Mouse (Mus musculus): ENCODE data around the gene Ap4m1. TPM values are rescaled to one million over a fixed set of nuclear protein-coding genes. Genes with fewer than 3 reads are reported as not detected.

Gene Ap4m1
- 29.7 and 34.6 TPM in 2 replicates for polyA plus RNA-seq (2012)

GRCm38 (mm10) chr5:138171695-138172491 lies at the start of gene Ap4m1, which contains the start of gene Mcm7:
Gene Ap4m1 (plus strand): TSS chr5:138172002.
Gene Mcm7 (minus strand): TSS chr5:138172422.

DNA sequence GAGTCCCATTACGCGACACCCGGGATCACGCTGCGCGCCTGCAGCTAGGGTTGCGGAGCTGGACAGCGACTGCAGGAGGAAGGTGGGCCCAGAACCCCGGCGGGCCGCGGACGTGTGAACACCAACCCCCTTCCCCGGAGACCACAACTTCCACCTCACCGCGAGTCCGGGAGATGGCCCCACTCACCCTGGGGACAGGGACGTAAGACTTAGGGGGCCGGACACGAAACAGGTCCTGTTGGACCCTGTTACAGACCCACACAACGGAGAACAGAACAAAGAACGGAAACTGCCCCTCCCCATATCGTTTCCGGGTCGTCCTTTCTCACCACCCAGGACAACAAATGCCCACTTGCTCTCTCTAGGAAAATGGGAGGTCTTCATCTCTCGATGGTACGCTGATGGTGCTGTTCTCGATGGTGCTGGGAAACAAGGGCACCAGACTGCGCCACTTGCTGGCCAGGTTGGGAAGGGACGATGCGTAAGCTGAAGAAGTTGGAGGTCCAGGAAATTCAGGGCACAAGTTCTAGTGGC lies 16.3 kb upstream of the Ap4m1 start, which contains the start of gene Zfp113:
Gene Zfp113, minus strand, starts transcription at position 302 of the 534 bp plus-strand sequence.

GRCm38 (mm10) chr5:138160842-138161665 lies 10.7 kb upstream of the Ap4m1 start, which contains the start of gene Cops6:
Gene Cops6 (plus strand): TSS chr5:138161071.

DNA sequence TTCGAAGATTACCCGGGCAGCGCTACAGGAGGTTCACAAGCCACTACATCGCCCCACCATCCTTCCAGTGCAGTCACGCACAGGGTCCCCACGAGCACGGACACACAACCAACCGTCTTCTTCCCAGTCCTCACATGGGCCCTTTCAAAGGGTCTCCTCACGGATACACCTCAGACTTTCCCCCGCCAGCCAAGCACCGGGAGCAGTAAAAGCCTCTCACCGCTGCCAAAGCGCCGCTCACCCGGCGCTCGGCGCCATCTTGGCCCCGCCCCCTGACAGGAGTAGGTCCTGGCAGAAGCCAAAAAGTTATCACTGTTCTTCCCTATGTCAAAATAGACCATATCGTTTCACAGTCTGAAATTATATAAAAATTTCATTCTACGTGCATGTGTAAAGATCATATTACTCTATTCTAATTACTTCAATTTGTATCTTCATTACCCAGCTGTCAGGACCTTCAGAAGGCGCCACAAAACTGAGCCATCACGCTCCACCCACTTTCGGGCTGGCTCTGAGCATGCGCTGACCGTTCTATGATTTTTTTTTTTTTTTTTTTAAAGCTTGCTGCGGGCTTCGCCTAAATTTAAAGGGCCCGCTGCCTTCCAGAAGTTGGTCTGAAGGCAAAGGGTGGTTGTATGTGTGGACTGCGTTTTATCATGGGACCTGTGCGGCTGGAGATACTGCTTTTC lies 15.3 kb downstream of the Ap4m1 start, which contains the start of the genes Taf6 and Cnpy4:
Gene Taf6, minus strand, starts transcription at position 502 of the 689 bp plus-strand sequence.
Gene Cnpy4, plus strand, starts transcription at position 536 of the 689 bp plus-strand sequence.

DNA sequence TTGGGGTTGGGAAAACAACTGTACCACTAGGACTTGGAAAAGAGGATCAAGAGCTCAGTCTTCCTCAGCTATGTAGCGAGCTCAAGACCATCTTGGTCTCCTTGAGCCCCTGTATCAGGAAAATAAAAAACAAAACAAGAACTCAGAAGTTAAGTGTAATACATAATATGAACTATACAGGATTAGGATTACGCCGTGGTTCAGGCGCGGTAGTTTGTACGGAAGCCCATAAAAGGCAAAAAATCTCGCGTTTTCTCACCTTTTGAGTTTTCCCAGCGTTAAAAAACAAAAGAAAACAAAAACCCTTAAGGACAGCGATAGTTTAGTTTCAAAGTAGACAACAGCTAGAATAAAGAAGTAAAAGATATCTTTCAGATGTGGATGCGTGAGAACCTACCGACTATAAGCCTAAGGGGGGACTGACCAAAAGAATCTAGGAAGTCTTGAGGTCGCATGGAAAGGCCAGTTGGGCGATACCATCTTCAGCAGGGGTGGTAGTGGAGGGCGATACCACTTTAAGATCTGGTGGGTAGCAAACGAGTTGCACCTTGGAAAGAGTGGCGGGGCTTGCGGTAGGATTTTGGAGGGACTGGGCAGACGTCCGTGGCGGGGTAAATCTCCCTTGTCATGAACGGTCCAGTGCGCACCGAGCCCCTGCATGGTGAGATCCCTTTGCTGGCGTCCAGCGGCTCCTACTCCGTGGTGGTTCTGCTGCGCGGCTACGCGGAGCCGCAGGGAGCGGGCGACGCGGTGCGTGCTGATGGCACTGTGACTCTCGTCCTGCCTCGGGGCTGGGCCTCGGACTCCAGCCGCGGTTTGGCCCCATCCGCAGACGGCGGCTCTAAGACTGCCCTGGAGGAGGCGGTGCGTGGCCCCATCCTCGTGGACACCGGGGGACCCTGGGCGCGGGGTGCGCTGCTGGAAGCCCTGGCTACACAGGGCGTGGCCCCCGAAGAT lies 22.2 kb downstream of the Ap4m1 start, which contains the start of gene Mblac1:
Gene Mblac1, plus strand, starts transcription at position 544 of the 957 bp plus-strand sequence.

GRCm38 (mm10) chr5:138225700-138226099 lies 53.9 kb downstream of the Ap4m1 start, which contains the start of gene Nxpe5:
Gene Nxpe5 (plus strand): TSS chr5:138225898.

Other genes starting within 250 kb of the Ap4m1 start
- gene Gjc3, start 208.9 kb upstream of the Ap4m1 start, polyA plus RNA-seq (2012) = not detected in 2 replicates
- not detected in 2 replicates for gene Azgp1, start 190.5 kb upstream of the Ap4m1 start, polyA plus RNA-seq (2012)
- gene Smok3a, start 150.7 kb upstream of the Ap4m1 start, polyA plus RNA-seq (2012) = 0.03 and 0.05 TPM in 2 replicates
- not detected in 2 replicates for gene Smok3b, start 150.6 kb upstream of the Ap4m1 start, polyA plus RNA-seq (2012)
- gene Smok3c, start 118.8 kb upstream of the Ap4m1 start, polyA plus RNA-seq (2012) = 0.13 TPM in 1 of 2 replicates, not detected in the other
- 1.0 and 1.1 TPM in 2 replicates for gene Zkscan1, start 86.9 kb upstream of the Ap4m1 start, polyA plus RNA-seq (2012)
- 1.4 and 1.6 TPM in 2 replicates for gene Zscan21, start 55.1 kb upstream of the Ap4m1 start, polyA plus RNA-seq (2012)
- 0.29 and 0.35 TPM in 2 replicates for gene Zfp113, start 16.3 kb upstream of the Ap4m1 start, polyA plus RNA-seq (2012)
- 111 and 113 TPM in 2 replicates for gene Cops6, start 10.9 kb upstream of the Ap4m1 start, polyA plus RNA-seq (2012)
- 63.1 and 79.9 TPM in 2 replicates for gene Mcm7, start 420 bp downstream of the Ap4m1 start, polyA plus RNA-seq (2012)
- gene Taf6, start 15.4 kb downstream of the Ap4m1 start, polyA plus RNA-seq (2012) = 27.4 and 28.8 TPM in 2 replicates
- 2.8 and 3.1 TPM in 2 replicates for gene Cnpy4, start 15.5 kb downstream of the Ap4m1 start, polyA plus RNA-seq (2012)
- gene Mblac1, start 22.3 kb downstream of the Ap4m1 start, polyA plus RNA-seq (2012) = 5.2 and 7.1 TPM in 2 replicates
- gene Nxpe5, start 53.9 kb downstream of the Ap4m1 start, polyA plus RNA-seq (2012) = 0.39 and 0.83 TPM in 2 replicates
- gene Lamtor4, start 83.5 kb downstream of the Ap4m1 start, polyA plus RNA-seq (2012) = 135 and 171 TPM in 2 replicates
- gene BC037034, start 92.0 kb downstream of the Ap4m1 start, polyA plus RNA-seq (2012) = 210 and 248 TPM in 2 replicates
- gene Gal3st4, start 100.8 kb downstream of the Ap4m1 start, polyA plus RNA-seq (2012) = not detected in 2 replicates
- not detected in 2 replicates for gene Gm43720, start 108.0 kb downstream of the Ap4m1 start, polyA plus RNA-seq (2012)
- 5.9 and 8.4 TPM in 2 replicates for gene Gpc2, start 108.0 kb downstream of the Ap4m1 start, polyA plus RNA-seq (2012)
- 8.0 and 9.8 TPM in 2 replicates for gene Stag3, start 108.2 kb downstream of the Ap4m1 start, polyA plus RNA-seq (2012)
- gene Pvrig, start 170.0 kb downstream of the Ap4m1 start, polyA plus RNA-seq (2012) = not detected in 2 replicates

All from megakaryocyte-erythroid progenitor cell, adult 5 weeks (primary cell).